Mouse (Mus musculus) limb, embryonic 11.5 days (tissue): ENCODE data around the gene Hsd17b12. TPM values are rescaled to one million over a fixed set of nuclear protein-coding genes. Genes with fewer than 3 reads are reported as not detected.

Source experiments
- ATAC-seq: fragments of 200-750 bp; cut with Nextera tagmentation; 2 replicates; pipeline ENCODE4 v1.8.0; 2017; ENCODE audit warnings: low read depth; ENCODE audit not compliant: insufficient number of reproducible peaks, low FRiP score, low TSS enrichment
- DNase-seq: peaks from one replicate; pipeline ENCODE4 v3.0.0-alpha.2; 2015; ENCODE audit warnings: low spot score
- H3K27ac ChIP-seq: fragments of 300-500 bp; sonication (generic); replicated peaks from 2 replicates; pipeline ENCODE4 v1.5.1; 2014; ENCODE audit warnings: low read depth, mild to moderate bottlenecking, low read length
- H3K27me3 ChIP-seq: fragments of 300-500 bp; sonication (generic); 2 replicates; pipeline ENCODE4 v1.6.1; 2014; ENCODE audit warnings: mild to moderate bottlenecking, low read length, mixed read lengths; ENCODE audit not compliant: control insufficient read depth, insufficient read depth
- H3K36me3 ChIP-seq: fragments of 300-500 bp; sonication (generic); 2 replicates; pipeline ENCODE4 v1.6.1; 2014; ENCODE audit warnings: mild to moderate bottlenecking, low read length, moderate library complexity, mixed read lengths; ENCODE audit not compliant: control insufficient read depth, insufficient read depth
- H3K4me1 ChIP-seq: fragments of 300-500 bp; sonication (generic); 2 replicates; pipeline ENCODE4 v1.6.1; 2014; ENCODE audit warnings: low read length, mixed read lengths; ENCODE audit not compliant: control insufficient read depth, insufficient read depth
- H3K4me2 ChIP-seq: fragments of 300-500 bp; sonication (generic); 2 replicates; pipeline ENCODE4 v1.6.1; 2014; ENCODE audit warnings: low read depth, mild to moderate bottlenecking, moderate library complexity; ENCODE audit not compliant: severe bottlenecking
- H3K4me3 ChIP-seq: fragments of 300-500 bp; sonication (generic); 2 replicates; pipeline ENCODE4 v1.5.1; 2014; ENCODE audit warnings: low read depth, low read length
- H3K9ac ChIP-seq: fragments of 300-500 bp; sonication (generic); 2 replicates; pipeline ENCODE4 v1.6.1; 2014; ENCODE audit warnings: mild to moderate bottlenecking, low read length
- H3K9me3 ChIP-seq: fragments of 300-500 bp; sonication (generic); 2 replicates; pipeline ENCODE4 v1.6.1; 2016; ENCODE audit warnings: low read length; ENCODE audit not compliant: control insufficient read depth
- WGBS: fragments of 180-500 bp; shearing (Covaris S2); extraction: QIAGEN DNeasy Blood & Tissue Kit; methylation state at CpG from one replicate; pipeline ENCODE4 v1.1.7; 2014; 5-methylcytosine and 5-hydroxymethylcytosine counted together
- polyA plus RNA-seq: library from polyadenylated mRNA; unstranded; fragments of >200 nt; fragmentation: Nextera tagmentation; extraction: Ambion mirVana; gene quantifications from 2 replicates; pipeline ENCODE4 v1.2.1, GENCODE M21; 2014

Hsd17b12 gene
- polyA plus RNA-seq, 1 experiment from 2014 or later = 114 TPM

- WGBS = 5% methylated on average over 47 of the region's 47 CpGs
- no peaks in the 10 kb centered on the region for H3K27me3 ChIP-seq
- H3K4me3 ChIP-seq = peak within 1 kb of the TSS; percentile 88
- H3K9ac ChIP-seq = peak within 1 kb of the TSS; percentile 90
- 0 out of 2 replicates have a peak within 1 kb of the TSS, but pooled peaks have one; percentile 14 for H3K27ac ChIP-seq
- H3K4me1 ChIP-seq = peaks cover 3% of the 10 kb centered on the region; the same call in 1 of the 2 replicates
- DNase-seq = peak; percentile 96
- peak within 1 kb of the TSS; percentile 74 for H3K4me2 ChIP-seq
- H3K36me3 ChIP-seq = no peaks in the 10 kb centered on the region
- ATAC-seq = peak; percentile 99
- H3K9me3 ChIP-seq = no peaks in the 10 kb centered on the region
Observed at GRCm38 (mm10) chr2:94010335-94011291, 147.2 kb downstream of the Hsd17b12 start, which contains the start of gene Alkbh3. Gene Alkbh3 (minus strand): TSS chr2:94010807.

DNA sequence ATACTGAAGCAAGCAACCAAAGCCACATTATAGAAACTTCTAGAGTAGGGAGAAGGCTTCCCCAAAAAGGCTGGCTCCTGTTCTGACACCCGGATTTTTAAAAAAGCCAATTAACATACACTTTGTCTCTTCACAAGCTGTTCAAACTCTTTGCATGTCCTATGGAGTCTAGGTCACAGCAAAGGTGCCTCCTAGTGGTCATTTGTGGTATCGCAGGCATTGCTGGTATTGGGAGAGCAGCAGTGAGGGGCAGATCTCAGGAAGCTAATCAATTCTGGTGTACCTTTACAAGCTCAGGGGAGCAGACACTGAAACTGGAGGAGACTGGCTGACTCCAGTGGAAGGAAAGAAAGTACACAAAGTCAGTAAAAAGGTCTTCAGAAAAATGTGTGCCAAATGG, 155.4 kb downstream of the Hsd17b12 start:
- Histone ChIP-seq H3K9ac (no peak overlapping the region), H3K4me1 (no peaks in the 10 kb centered on the region), H3K27ac (no peak overlapping the region), H3K9me3 (no peaks in the 10 kb centered on the region), H3K4me2 (no peak overlapping the region), H3K4me3 (no peak overlapping the region), H3K27me3 (no peaks in the 10 kb centered on the region), H3K36me3 (no peaks in the 10 kb centered on the region; the same call in 1 of the 2 replicates)
- no peak for ATAC-seq
- 7% methylated on average over 2 of the region's 2 CpGs for WGBS
- DNase-seq = peak; percentile 92

DNA sequence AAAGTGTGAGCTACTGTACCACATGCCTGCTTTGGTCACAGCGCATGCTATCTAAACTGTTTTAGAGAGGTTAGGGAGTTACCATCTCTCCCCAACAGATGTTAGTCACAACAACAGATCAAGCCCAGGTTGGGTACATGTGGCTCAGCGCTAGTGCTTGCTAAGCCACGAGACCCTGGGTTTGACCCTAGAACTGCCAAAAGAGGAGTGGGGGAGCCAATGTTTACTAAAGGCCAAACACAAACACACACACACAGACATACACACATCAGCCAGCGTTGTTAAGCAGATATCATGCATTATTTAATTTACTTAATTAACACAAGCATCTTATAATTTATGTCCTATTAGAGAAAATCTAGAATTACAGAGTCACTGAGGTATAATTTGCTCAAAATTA, 155.8 kb downstream of the Hsd17b12 start:
- no peaks in the 10 kb centered on the region for H3K27me3 ChIP-seq
- no peak overlapping the region for H3K27ac ChIP-seq
- 90% methylated on average over 4 of the region's 4 CpGs for WGBS

DNA sequence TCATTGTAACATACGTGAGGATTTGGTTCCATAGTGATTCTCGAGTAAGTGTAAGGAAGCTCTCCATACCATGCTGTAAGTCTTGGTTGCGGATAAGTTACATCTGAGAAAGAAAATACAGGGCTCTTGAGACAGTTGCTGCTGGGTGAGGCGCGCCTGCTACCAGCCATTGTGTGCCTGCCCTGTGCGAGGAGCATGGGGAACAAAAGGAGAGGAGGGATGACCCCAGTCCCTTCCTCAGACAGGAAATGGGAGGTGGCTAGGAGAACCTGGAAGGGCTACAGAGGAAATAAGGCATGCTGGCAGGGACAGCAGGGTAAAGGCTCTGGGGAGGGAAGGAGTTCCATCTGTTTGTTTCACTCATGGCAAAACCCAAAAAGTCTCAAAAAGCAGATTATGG, 156.4 kb downstream of the Hsd17b12 start:
- DNase-seq (no peak), ATAC-seq (no peak)
- WGBS = 84% methylated on average over 6 of the region's 6 CpGs
- H3K4me2 ChIP-seq = no peak overlapping the region
- H3K36me3 ChIP-seq = no peaks in the 10 kb centered on the region; the same call in 1 of the 2 replicates
- H3K9me3 ChIP-seq = no peaks in the 10 kb centered on the region
- H3K4me3 ChIP-seq = no peak overlapping the region
- no peak overlapping the region for H3K27ac ChIP-seq
- no peak overlapping the region for H3K9ac ChIP-seq
- H3K27me3 ChIP-seq = no peaks in the 10 kb centered on the region
- no peaks in the 10 kb centered on the region for H3K4me1 ChIP-seq

More for the DNA sequence above, 155.8 kb downstream of the Hsd17b12 start:
- Histone ChIP-seq H3K4me2 (no peak overlapping the region), H3K9ac (no peak overlapping the region), H3K4me1 (no peaks in the 10 kb centered on the region), H3K4me3 (no peak overlapping the region), H3K9me3 (no peaks in the 10 kb centered on the region), H3K36me3 (no peaks in the 10 kb centered on the region; the same call in 1 of the 2 replicates)
- DNase-seq (no peak), ATAC-seq (no peak)

GRCm38 (mm10) chr2:93996254-93996653, 161.5 kb downstream of the Hsd17b12 start, which contains the start of gene Gm27027:
Gene Gm27027 (minus strand): TSS chr2:93996354.
- H3K27ac ChIP-seq = no peak within 1 kb of the TSS
- no peak within 1 kb of the TSS for H3K4me3 ChIP-seq
- H3K4me2 ChIP-seq = no peak within 1 kb of the TSS
- H3K4me1 ChIP-seq = no peaks in the 10 kb centered on the region
- no peak for DNase-seq
- WGBS = 94% methylated on average over 6 of the region's 6 CpGs
- H3K9ac ChIP-seq = no peak within 1 kb of the TSS
- H3K36me3 ChIP-seq = no peaks in the 10 kb centered on the region; the same call in 1 of the 2 replicates
- ATAC-seq = no peak
- no peaks in the 10 kb centered on the region for H3K27me3 ChIP-seq
- no peaks in the 10 kb centered on the region for H3K9me3 ChIP-seq

GRCm38 (mm10) chr2:93992810-93993209, 165.0 kb downstream of the Hsd17b12 start:
- no peaks in the 10 kb centered on the region for H3K9me3 ChIP-seq
- no peak overlapping the region for H3K4me3 ChIP-seq
- no peaks in the 10 kb centered on the region for H3K4me1 ChIP-seq
- no peak overlapping the region for H3K27ac ChIP-seq
- peaks cover 3% of the 10 kb centered on the region; the same call in 1 of the 2 replicates for H3K36me3 ChIP-seq
- H3K27me3 ChIP-seq = no peaks in the 10 kb centered on the region
- ATAC-seq (no peak), DNase-seq (no peak)
- H3K9ac ChIP-seq = no peak overlapping the region
- no peak overlapping the region for H3K4me2 ChIP-seq
- 78% methylated on average over 3 of the region's 3 CpGs for WGBS

- 72% methylated on average over 5 of the region's 5 CpGs for WGBS
- H3K9me3 ChIP-seq = no peaks in the 10 kb centered on the region
- H3K4me2 ChIP-seq = no peak overlapping the region
- no peak overlapping the region for H3K4me3 ChIP-seq
- no peaks in the 10 kb centered on the region for H3K4me1 ChIP-seq
- H3K27me3 ChIP-seq = no peaks in the 10 kb centered on the region
- peaks cover 3% of the 10 kb centered on the region; the same call in 1 of the 2 replicates for H3K36me3 ChIP-seq
- ATAC-seq (no peak), DNase-seq (no peak)
- no peak overlapping the region for H3K27ac ChIP-seq
- H3K9ac ChIP-seq = no peak overlapping the region
Observed at GRCm38 (mm10) chr2:93992259-93992658, 165.5 kb downstream of the Hsd17b12 start.

- Histone ChIP-seq H3K4me2 (no peak overlapping the region), H3K36me3 (peaks cover 3% of the 10 kb centered on the region; the same call in 1 of the 2 replicates), H3K27me3 (no peaks in the 10 kb centered on the region), H3K9me3 (no peaks in the 10 kb centered on the region), H3K9ac (no peak overlapping the region), H3K4me3 (no peak overlapping the region), H3K27ac (no peak overlapping the region), H3K4me1 (no peaks in the 10 kb centered on the region)
- WGBS = 86% methylated on average over 3 of the region's 3 CpGs
- no peak for DNase-seq
- ATAC-seq = no peak
Observed at GRCm38 (mm10) chr2:93991336-93991735, 166.4 kb downstream of the Hsd17b12 start.
